Mouse (Mus musculus) neural tube, embryonic 12.5 days (tissue): ENCODE data around the gene Nlrx1. TPM values are rescaled to one million over a fixed set of nuclear protein-coding genes. Genes with fewer than 3 reads are reported as not detected.
A peak's percentile ranks its signal among the peaks of the same experiment; 100 is the strongest.

Experiments used
- ATAC-seq: fragments of 200-750 bp; cut with Nextera tagmentation; 2 replicates; pipeline ENCODE4 v1.8.0; 2017; ENCODE audit warnings: low read depth, mild to moderate bottlenecking, moderate TSS enrichment, moderate library complexity; ENCODE audit not compliant: low FRiP score
- H3K27ac ChIP-seq: fragments of 300-500 bp; sonication (generic); 2 replicates; pipeline ENCODE4 v1.5.1; 2016
- H3K27me3 ChIP-seq: fragments of 300-500 bp; sonication (generic); replicated peaks from 2 replicates; pipeline ENCODE4 v1.6.1; 2016; ENCODE audit warnings: mild to moderate bottlenecking
- H3K36me3 ChIP-seq: fragments of 300-500 bp; sonication (generic); 2 replicates; pipeline ENCODE4 v1.6.1; 2016; ENCODE audit warnings: mild to moderate bottlenecking
- H3K4me1 ChIP-seq: fragments of 300-500 bp; sonication (generic); 2 replicates; pipeline ENCODE4 v1.6.1; 2016
- H3K4me2 ChIP-seq: fragments of 300-500 bp; sonication (generic); replicated peaks from 2 replicates; pipeline ENCODE4 v1.6.1; 2016; ENCODE audit warnings: mild to moderate bottlenecking
- H3K4me3 ChIP-seq: fragments of 300-500 bp; sonication (generic); 2 replicates; pipeline ENCODE4 v1.5.1; 2016
- H3K9ac ChIP-seq: fragments of 300-500 bp; sonication (generic); 2 replicates; pipeline ENCODE4 v1.6.1; 2016; ENCODE audit warnings: mild to moderate bottlenecking
- H3K9me3 ChIP-seq: fragments of 300-500 bp; sonication (generic); 2 replicates; pipeline ENCODE4 v1.6.1; 2016; ENCODE audit warnings: mild to moderate bottlenecking
- WGBS: fragments of 180-500 bp; shearing (Covaris S2); methylation state at CpG from one replicate; pipeline ENCODE4 v1.1.7; 2016; 5-methylcytosine and 5-hydroxymethylcytosine counted together
- polyA plus RNA-seq: library from polyadenylated mRNA; unstranded; fragments of >200 nt; fragmentation: Nextera tagmentation; extraction: Ambion mirVana; gene quantifications from 2 replicates; pipeline ENCODE4 v1.2.1, GENCODE M21; 2016

Nlrx1 gene
- polyA plus RNA-seq, 1 experiment from 2014 or later, result 3.8 TPM

GRCm38 (mm10) chr9:44241418-44241817 lies 27.0 kb downstream of the Nlrx1 start:
- H3K4me2 ChIP-seq, result no peak overlapping the region
- H3K27me3 ChIP-seq, result no peaks in the 10 kb centered on the region
- H3K27ac ChIP-seq, result no peak overlapping the region
- ATAC-seq, result no peak
- no peak overlapping the region for H3K9ac ChIP-seq
- no peak overlapping the region for H3K4me3 ChIP-seq
- no peaks in the 10 kb centered on the region for H3K9me3 ChIP-seq
- whole genome bisulfite sequencing, result 78% methylated on average over 9 of the region's 9 CpGs
- H3K36me3 ChIP-seq, result no peaks in the 10 kb centered on the region
- H3K4me1 ChIP-seq, result no peaks in the 10 kb centered on the region

- Histone ChIP-seq H3K9ac (no peak overlapping the region), H3K4me1 (no peaks in the 10 kb centered on the region), H3K4me2 (no peak overlapping the region), H3K27me3 (no peaks in the 10 kb centered on the region), H3K27ac (no peak overlapping the region), H3K36me3 (no peaks in the 10 kb centered on the region), H3K9me3 (no peaks in the 10 kb centered on the region), H3K4me3 (no peak overlapping the region)
- ATAC-seq, result no peak
- WGBS, result 57% methylated on average over 5 of the region's 5 CpGs
Observed at GRCm38 (mm10) chr9:44240911-44241310, 27.5 kb downstream of the Nlrx1 start.

- no peak within 1 kb of the TSS for H3K4me3 ChIP-seq
- H3K27me3 ChIP-seq, result no peaks in the 10 kb centered on the region
- no peak for ATAC-seq
- no peak within 1 kb of the TSS for H3K27ac ChIP-seq
- H3K9me3 ChIP-seq, result no peaks in the 10 kb centered on the region
- 61% methylated on average over 2 of the region's 2 CpGs for WGBS
- no peaks in the 10 kb centered on the region for H3K4me1 ChIP-seq
- no peaks in the 10 kb centered on the region for H3K36me3 ChIP-seq
- H3K4me2 ChIP-seq, result no peak within 1 kb of the TSS
- no peak within 1 kb of the TSS for H3K9ac ChIP-seq
Observed at GRCm38 (mm10) chr9:44240399-44240798, 28.0 kb downstream of the Nlrx1 start, which contains the start of gene Ccdc153. Ccdc153 (plus strand) TSS chr9:44240676.

- H3K27ac ChIP-seq, result no peak overlapping the region
- H3K4me1 ChIP-seq, result no peaks in the 10 kb centered on the region
- H3K4me3 ChIP-seq, result no peak overlapping the region
- H3K9me3 ChIP-seq, result no peaks in the 10 kb centered on the region
- H3K36me3 ChIP-seq, result no peaks in the 10 kb centered on the region
- H3K4me2 ChIP-seq, result no peak overlapping the region
- 13% methylated on average over 5 of the region's 5 CpGs for WGBS
- no peak overlapping the region for H3K9ac ChIP-seq
- no peaks in the 10 kb centered on the region for H3K27me3 ChIP-seq
- no peak for ATAC-seq
Observed at GRCm38 (mm10) chr9:44239447-44239846, 29.0 kb downstream of the Nlrx1 start.

GRCm38 (mm10) chr9:44238501-44239190 lies 29.8 kb downstream of the Nlrx1 start:
- no peak overlapping the region for H3K4me3 ChIP-seq
- no peak overlapping the region for H3K9ac ChIP-seq
- H3K9me3 ChIP-seq, result no peaks in the 10 kb centered on the region
- H3K36me3 ChIP-seq, result no peaks in the 10 kb centered on the region
- H3K27ac ChIP-seq, result no peak overlapping the region
- no peak for ATAC-seq
- H3K4me1 ChIP-seq, result no peaks in the 10 kb centered on the region
- H3K27me3 ChIP-seq, result no peaks in the 10 kb centered on the region
- 82% methylated on average over 17 of the region's 17 CpGs for WGBS
- H3K4me2 ChIP-seq, result no peak overlapping the region

DNA sequence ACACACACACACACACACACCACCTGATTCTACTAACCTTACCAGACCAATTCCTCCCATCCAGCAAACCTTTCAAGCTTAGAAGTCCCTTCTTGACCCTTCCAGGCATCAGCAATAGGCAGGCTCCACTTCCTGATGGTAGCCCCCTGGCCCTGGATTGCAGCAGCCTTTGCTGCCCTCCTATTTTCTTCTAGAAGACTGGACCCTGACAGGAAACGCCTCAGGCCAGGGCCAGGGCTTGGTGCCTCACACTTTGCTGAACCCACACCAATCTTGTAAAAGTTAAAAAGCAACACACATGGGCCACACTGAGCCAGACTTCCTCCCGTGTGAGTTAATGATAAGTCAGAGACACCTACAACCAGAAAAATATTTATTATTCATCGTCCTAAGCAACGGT lies 31.3 kb downstream of the Nlrx1 start:
- Histone ChIP-seq H3K4me1 (peaks cover 6% of the 10 kb centered on the region), H3K27ac (no peak overlapping the region), H3K27me3 (no peaks in the 10 kb centered on the region), H3K4me2 (no peak overlapping the region), H3K36me3 (no peaks in the 10 kb centered on the region), H3K9me3 (no peaks in the 10 kb centered on the region), H3K9ac (no peak overlapping the region), H3K4me3 (no peak overlapping the region)
- no peak for ATAC-seq
- WGBS, result 80% methylated on average over 4 of the region's 4 CpGs

GRCm38 (mm10) chr9:44236601-44237000 lies 31.8 kb downstream of the Nlrx1 start:
- no peaks in the 10 kb centered on the region for H3K36me3 ChIP-seq
- WGBS, result 70% methylated on average over 4 of the region's 4 CpGs
- no peaks in the 10 kb centered on the region for H3K27me3 ChIP-seq
- no peak overlapping the region for H3K27ac ChIP-seq
- no peaks in the 10 kb centered on the region for H3K9me3 ChIP-seq
- H3K4me2 ChIP-seq, result no peak overlapping the region
- H3K4me3 ChIP-seq, result no peak overlapping the region
- ATAC-seq, result no peak
- no peak overlapping the region for H3K9ac ChIP-seq
- H3K4me1 ChIP-seq, result peaks cover 11% of the 10 kb centered on the region

GRCm38 (mm10) chr9:44234479-44235427 lies 33.6 kb downstream of the Nlrx1 start:
- Histone ChIP-seq H3K4me3 (peak overlapping the region; percentile 65; the same call in 1 of the 2 replicates), H3K9ac (no peak overlapping the region), H3K4me1 (peaks cover 14% of the 10 kb centered on the region), H3K9me3 (no peaks in the 10 kb centered on the region), H3K27ac (no peak overlapping the region), H3K4me2 (peak overlapping the region; percentile 61), H3K27me3 (no peaks in the 10 kb centered on the region), H3K36me3 (no peaks in the 10 kb centered on the region)
- 28% methylated on average over 19 of the region's 19 CpGs for WGBS
- ATAC-seq, result no peak

DNA sequence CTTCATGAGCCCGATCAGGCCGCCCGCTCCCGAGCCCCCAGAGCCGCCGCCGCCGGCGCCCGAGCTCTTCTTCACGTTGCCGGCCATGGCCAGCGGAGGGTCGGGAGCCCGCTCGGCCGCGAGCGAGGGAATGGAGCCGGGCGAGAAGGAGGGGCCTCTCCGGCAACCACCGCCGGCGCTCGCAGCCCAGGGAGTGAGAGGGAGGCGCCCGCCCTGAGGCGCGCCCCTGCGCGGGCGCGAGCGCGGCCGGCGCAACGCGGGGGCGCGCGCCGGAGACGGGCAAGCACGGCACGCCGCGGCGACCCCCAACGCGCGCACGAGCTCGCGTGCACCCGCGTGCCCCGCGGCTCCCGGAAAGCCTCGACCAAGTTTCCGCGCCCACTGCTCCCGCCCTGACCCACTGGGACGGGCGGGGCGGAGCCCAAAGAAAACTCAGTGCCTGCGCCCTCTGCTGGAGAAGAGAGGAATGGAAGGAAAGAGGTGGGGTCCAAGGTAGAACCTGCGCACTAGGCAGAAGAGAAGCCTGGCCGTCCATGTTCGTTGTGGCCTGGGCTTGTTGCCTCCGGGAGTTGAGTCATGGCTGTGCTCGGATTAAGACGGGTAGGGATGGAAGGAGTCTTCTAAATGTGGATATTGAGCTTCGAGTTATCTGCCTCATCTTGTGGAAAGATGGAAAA lies 34.5 kb downstream of the Nlrx1 start, which contains the start of gene Cbl:
Cbl (minus strand) TSS at position 248 of the 677 bp plus-strand sequence.
- under 1% methylated on average over 70 of the region's 76 CpGs for WGBS

DNA sequence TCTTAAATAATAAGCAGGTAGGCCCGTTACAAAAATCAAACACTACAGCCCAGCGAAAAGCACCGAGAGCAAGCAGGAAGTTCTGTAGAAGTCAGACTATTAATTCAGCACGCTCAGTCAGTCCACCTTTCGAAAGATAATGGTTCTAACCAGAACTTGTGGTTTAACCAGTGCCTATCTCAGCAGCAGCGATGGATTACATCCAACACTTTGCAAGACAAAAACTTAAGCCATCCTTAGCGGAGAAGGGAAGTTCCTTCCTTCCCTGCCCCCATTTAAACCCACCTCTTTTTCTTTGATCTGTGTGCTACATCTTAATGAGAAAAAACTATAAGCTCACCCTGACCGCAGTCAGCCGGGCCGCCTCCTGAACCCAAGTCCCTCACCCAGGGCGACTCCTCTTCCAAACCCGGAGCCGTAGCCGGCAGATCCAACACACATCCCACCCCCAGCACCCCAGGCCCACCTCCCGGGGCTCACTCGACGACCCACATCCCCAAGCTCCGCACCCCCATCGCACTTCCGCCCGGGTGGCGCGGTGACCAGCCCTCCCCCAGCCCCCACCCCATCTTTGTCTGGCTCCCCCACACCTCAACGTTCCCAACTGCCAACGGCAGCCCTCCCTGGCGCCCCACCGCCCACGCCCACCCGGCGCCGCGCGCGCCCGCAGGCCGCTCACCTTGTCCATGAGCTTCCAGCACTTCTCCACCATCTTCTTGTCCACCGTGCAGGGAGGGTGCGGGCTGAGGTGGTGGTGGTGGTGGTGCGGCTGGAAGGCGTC lies 35.2 kb downstream of the Nlrx1 start:
- peak overlapping the region; percentile 77 for H3K9ac ChIP-seq
- peak overlapping the region; percentile 86 for H3K27ac ChIP-seq
- WGBS, result 2% methylated on average over 39 of the region's 40 CpGs
- peak overlapping the region; percentile 61 for H3K4me2 ChIP-seq
- no peaks in the 10 kb centered on the region for H3K27me3 ChIP-seq
- no peaks in the 10 kb centered on the region for H3K9me3 ChIP-seq
- no peaks in the 10 kb centered on the region for H3K36me3 ChIP-seq
- peak overlapping the region; percentile 65 for H3K4me3 ChIP-seq
- H3K4me1 ChIP-seq, result peaks cover 14% of the 10 kb centered on the region
- ATAC-seq, result peak; percentile 85

More for the DNA sequence above, 34.5 kb downstream of the Nlrx1 start, which contains the start of gene Cbl:
- peaks cover 14% of the 10 kb centered on the region for H3K4me1 ChIP-seq
- peak within 1 kb of the TSS; percentile 61 for H3K4me2 ChIP-seq
- H3K9ac ChIP-seq, result peak within 1 kb of the TSS; percentile 77
- H3K9me3 ChIP-seq, result no peaks in the 10 kb centered on the region
- peak within 1 kb of the TSS; percentile 65 for H3K4me3 ChIP-seq
- H3K27ac ChIP-seq, result peak within 1 kb of the TSS; percentile 86
- ATAC-seq, result peak; percentile 94
- no peaks in the 10 kb centered on the region for H3K36me3 ChIP-seq
- no peaks in the 10 kb centered on the region for H3K27me3 ChIP-seq

GRCm38 (mm10) chr9:44231609-44232008 lies 36.8 kb downstream of the Nlrx1 start:
- Histone ChIP-seq H3K9me3 (no peaks in the 10 kb centered on the region), H3K9ac (no peak overlapping the region), H3K4me3 (no peak overlapping the region), H3K36me3 (no peaks in the 10 kb centered on the region), H3K27ac (no peak overlapping the region), H3K4me1 (peaks cover 14% of the 10 kb centered on the region), H3K27me3 (no peaks in the 10 kb centered on the region), H3K4me2 (peak overlapping the region; percentile 61)
- ATAC-seq, result no peak
